Mouse (Mus musculus) erythroblast, embryonic 14.5 days (primary cell): ENCODE results near the gene Sphk2.

Source experiments
- GATA1 ChIP-seq: IDR thresholded peaks from 2 replicates; pipeline ENCODE4 v1.6.1; 2012; ENCODE audit warnings: low read length, inconsistent platforms, mixed read lengths
- TAL1 ChIP-seq: IDR thresholded peaks from 3 replicates; pipeline ENCODE4 v1.6.1; 2012; ENCODE audit warnings: low read length, inconsistent platforms, mixed read lengths

GRCm38 (mm10) chr7:45705873-45706281 lies 11.9 kb downstream of the Sphk2 start:
- TF ChIP-seq GATA1 (no peak), TAL1 (no peak)
